Mouse (Mus musculus) kidney, adult 8-10 months (tissue): ENCODE data around the gene Disc1.
A peak's percentile ranks its signal among the peaks of the same experiment; 100 is the strongest.

Experiments
- DNase-seq, 2 experiments: peaks; one replicate each; pipeline ENCODE4 v3.0.0; 2022

Disc1 gene

GRCm38 (mm10) chr8:125053505-125054435 lies at the start of gene Disc1:
Gene Disc1 (plus strand): TSS chr8:125054195.
- DNase-seq = peak in 1 of 2 experiments; percentile 19

- peak; percentile 91 to 93 for DNase-seq
Observed at GRCm38 (mm10) chr8:125012695-125013627, 41.0 kb upstream of the Disc1 start, which contains the start of gene Tsnax. Gene Tsnax (plus strand): TSS chr8:125012997.

GRCm38 (mm10) chr8:125024085-125024484 lies 29.9 kb upstream of the Disc1 start:
- DNase-seq = no peak

- DNase-seq = no peak
Observed at GRCm38 (mm10) chr8:125027211-125027610, 26.8 kb upstream of the Disc1 start.

GRCm38 (mm10) chr8:125028841-125029240 lies 25.2 kb upstream of the Disc1 start:
- no peak for DNase-seq

- DNase-seq = no peak
Observed at GRCm38 (mm10) chr8:125031276-125031675, 22.7 kb upstream of the Disc1 start.

- peak; percentile 9 to 45 for DNase-seq
Observed at GRCm38 (mm10) chr8:125034669-125035068, 19.3 kb upstream of the Disc1 start.

GRCm38 (mm10) chr8:125037081-125037480 lies 16.9 kb upstream of the Disc1 start:
- DNase-seq = no peak

GRCm38 (mm10) chr8:125038731-125039130 lies 15.3 kb upstream of the Disc1 start:
- no peak for DNase-seq

- no peak for DNase-seq
Observed at GRCm38 (mm10) chr8:125040587-125041375, 13.2 kb upstream of the Disc1 start.

GRCm38 (mm10) chr8:125041496-125041895 lies 12.5 kb upstream of the Disc1 start:
- no peak for DNase-seq

GRCm38 (mm10) chr8:125043394-125043793 lies 10.6 kb upstream of the Disc1 start:
- no peak for DNase-seq

GRCm38 (mm10) chr8:125043935-125044334 lies 10.1 kb upstream of the Disc1 start:
- DNase-seq = no peak

GRCm38 (mm10) chr8:125045760-125046159 lies 8.2 kb upstream of the Disc1 start:
- DNase-seq = no peak

GRCm38 (mm10) chr8:125049051-125049750 lies 4.8 kb upstream of the Disc1 start:
- DNase-seq = no peak

GRCm38 (mm10) chr8:125049826-125050225 lies 4.2 kb upstream of the Disc1 start:
- DNase-seq = no peak

- peak in 1 of 2 experiments; percentile 56 for DNase-seq
Observed at GRCm38 (mm10) chr8:125052026-125052425, 2.0 kb upstream of the Disc1 start.

GRCm38 (mm10) chr8:125054436-125054810 lies 428 bp downstream of the Disc1 start:
- DNase-seq = peak in 1 of 2 experiments; percentile 27

GRCm38 (mm10) chr8:125060904-125061303 lies 6.9 kb downstream of the Disc1 start:
- no peak for DNase-seq

- DNase-seq = no peak
Observed at GRCm38 (mm10) chr8:125065596-125065995, 11.6 kb downstream of the Disc1 start.

GRCm38 (mm10) chr8:125066913-125067595 lies 13.1 kb downstream of the Disc1 start:
- DNase-seq = peak; percentile 56 to 66
